ENCODE assay signal across 15 mouse cellular contexts in the genomic region with DNA sequence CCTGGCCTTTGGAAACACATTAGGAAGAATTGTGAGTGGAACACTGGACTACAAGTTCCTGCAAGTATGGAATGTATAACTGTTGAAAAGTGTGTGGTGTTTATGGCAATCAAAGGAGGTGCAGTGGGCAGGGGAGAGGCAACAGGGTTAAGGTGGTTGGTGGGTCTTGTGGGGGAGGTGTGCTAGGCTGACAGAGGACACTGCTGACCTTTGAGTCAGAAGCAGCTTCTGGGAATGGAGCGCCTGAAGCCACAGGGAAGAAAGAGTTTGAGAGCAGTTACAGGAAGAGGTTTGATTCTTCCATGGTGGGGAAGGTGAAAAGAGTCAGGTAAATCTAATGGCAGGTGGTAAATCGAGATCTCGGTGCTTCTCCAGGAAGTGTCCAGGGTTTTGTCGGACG. TPM values are rescaled to one million over a fixed set of nuclear protein-coding genes. Genes with fewer than 3 reads are reported as not detected.
DNase-seq lines count a peak whose midpoint lies in the region; ATAC-seq and TF ChIP-seq lines count a peak whose summit lies in the region.
"Had no signal": no experiment of that assay in that cellular context is flagged by ENCODE, and none has a peak within 500 bp of the region (broad histone marks: within the 10 kb centered on the region; RNA-seq: fewer than 3 reads in every experiment).

No protein-coding gene starts in this region.

- H3K9me3 ChIP-seq in kidney, postnatal 0 days (replicated peaks; ENCODE audit: low read length), result no peaks in the 10 kb centered on the region
- H3K9me3 ChIP-seq in embryonic facial prominence, embryonic 10.5 days, result no peaks in the 10 kb centered on the region
- H3K9me3 ChIP-seq in heart, embryonic 15.5 days (replicated peaks), result no peaks in the 10 kb centered on the region
- no peaks in the 10 kb centered on the region for H3K9me3 ChIP-seq in stomach, embryonic 14.5 days (ENCODE audit: control insufficient read depth, low read depth, low read length)
- H3K9me3 ChIP-seq in forebrain, embryonic 10.5 days, result no peaks in the 10 kb centered on the region

- no peak for DNase-seq in kidney, postnatal 0 days (ENCODE audit: low spot score)
- no peak for DNase-seq in kidney, adult 18-20 months
- no peak for DNase-seq in embryonic facial prominence, embryonic 10.5 days (ENCODE audit: low spot score)
- no peak for DNase-seq in forebrain, embryonic 10.5 days (ENCODE audit: extremely low spot score, low spot score)
- no peak for DNase-seq in cerebellum, adult 9-11 months
- DNase-seq: cerebellum, postnatal 10 days; kidney, postnatal 4 days; lung, postnatal 36 days; right cerebral cortex, postnatal 25 days; thymus, postnatal 36 days had no signal

- H3K36me3 ChIP-seq in kidney, postnatal 0 days (ENCODE audit: insufficient read depth, low read length), result peaks cover 6% of the 10 kb centered on the region; the same call in 1 of the 2 replicates
- H3K36me3 ChIP-seq in embryonic facial prominence, embryonic 10.5 days (replicated peaks), result peaks cover 36% of the 10 kb centered on the region
- H3K36me3 ChIP-seq in heart, embryonic 15.5 days, result no peaks in the 10 kb centered on the region; the same call in 1 of the 2 replicates
- H3K36me3 ChIP-seq in stomach, embryonic 14.5 days (ENCODE audit: control insufficient read depth, insufficient read depth, low read length), result peaks cover 6% of the 10 kb centered on the region; the same call in 1 of the 2 replicates
- peaks cover 18% of the 10 kb centered on the region for H3K36me3 ChIP-seq in forebrain, embryonic 10.5 days (replicated peaks)

- ATAC-seq in kidney, postnatal 0 days (replicated peaks; ENCODE audit: low FRiP score, low read depth), result no peak
- ATAC-seq in heart, embryonic 15.5 days (replicated peaks; ENCODE audit: insufficient number of reproducible peaks, insufficient read depth, low FRiP score, low read depth), result no peak
- ATAC-seq in stomach, embryonic 14.5 days (ENCODE audit: insufficient number of reproducible peaks, insufficient read depth, low FRiP score, low read depth), result no peak

- H3K27ac ChIP-seq in kidney, postnatal 0 days, result 0 out of 2 replicates have a peak overlapping the region, but pooled peaks have one; percentile 21
- peak overlapping the region; percentile 24; the same call in 1 of the 2 replicates for H3K27ac ChIP-seq in embryonic facial prominence, embryonic 10.5 days (replicated peaks)
- peak overlapping the region; percentile 89 for H3K27ac ChIP-seq in heart, embryonic 15.5 days
- peak overlapping the region; percentile 35; the same call in 1 of the 2 replicates for H3K27ac ChIP-seq in stomach, embryonic 14.5 days (ENCODE audit: low read length)
- H3K27ac ChIP-seq in forebrain, embryonic 10.5 days, result no peak overlapping the region

- peaks cover 47% of the 10 kb centered on the region for H3K4me1 ChIP-seq in kidney, postnatal 0 days (replicated peaks; ENCODE audit: insufficient read depth, low read length)
- H3K4me1 ChIP-seq in embryonic facial prominence, embryonic 10.5 days, result peaks cover 82% of the 10 kb centered on the region
- H3K4me1 ChIP-seq in heart, embryonic 15.5 days (replicated peaks), result peaks cover 92% of the 10 kb centered on the region
- H3K4me1 ChIP-seq in stomach, embryonic 14.5 days (ENCODE audit: control insufficient read depth, insufficient read depth, low read length), result peaks cover 45% of the 10 kb centered on the region
- H3K4me1 ChIP-seq in forebrain, embryonic 10.5 days, result peaks cover 66% of the 10 kb centered on the region

- H3K4me3 ChIP-seq in kidney, postnatal 0 days (replicated peaks; ENCODE audit: low read depth, low read length), result no peak overlapping the region
- H3K4me3 ChIP-seq in embryonic facial prominence, embryonic 10.5 days, result no peak overlapping the region
- no peak overlapping the region for H3K4me3 ChIP-seq in heart, embryonic 15.5 days
- H3K4me3 ChIP-seq in stomach, embryonic 14.5 days (ENCODE audit: low read depth, low read length), result no peak overlapping the region
- H3K4me3 ChIP-seq in forebrain, embryonic 10.5 days, result no peak overlapping the region

- H3K4me2 ChIP-seq in kidney, postnatal 0 days (ENCODE audit: low read length), result no peak overlapping the region
- no peak overlapping the region for H3K4me2 ChIP-seq in heart, embryonic 15.5 days
- H3K4me2 ChIP-seq in stomach, embryonic 14.5 days (replicated peaks; ENCODE audit: low read depth, low read length), result no peak overlapping the region
- H3K4me2 ChIP-seq: liver, embryonic 11.5 days had no signal

- no peaks in the 10 kb centered on the region for H3K27me3 ChIP-seq in kidney, postnatal 0 days (ENCODE audit: insufficient read depth, low read length)
- H3K27me3 ChIP-seq in embryonic facial prominence, embryonic 10.5 days (replicated peaks; ENCODE audit: low read depth, poor library complexity, severe bottlenecking), result no peaks in the 10 kb centered on the region
- H3K27me3 ChIP-seq in heart, embryonic 15.5 days, result no peaks in the 10 kb centered on the region
- H3K27me3 ChIP-seq in stomach, embryonic 14.5 days (ENCODE audit: control insufficient read depth, insufficient read depth, low read length), result no peaks in the 10 kb centered on the region
- no peaks in the 10 kb centered on the region for H3K27me3 ChIP-seq in forebrain, embryonic 10.5 days (ENCODE audit: poor library complexity, severe bottlenecking)
- H3K27me3 ChIP-seq: CH12.LX, Patski had no signal

- WGBS in kidney, postnatal 0 days, result 60% methylated on average over 5 of the region's 5 CpGs
- 64% methylated on average over 5 of the region's 5 CpGs for WGBS in embryonic facial prominence, embryonic 10.5 days
- 67% methylated on average over 5 of the region's 5 CpGs for WGBS in heart, embryonic 15.5 days
- WGBS in stomach, embryonic 14.5 days, result 73% methylated on average over 5 of the region's 5 CpGs
- 84% methylated on average over 5 of the region's 5 CpGs for WGBS in forebrain, embryonic 10.5 days

- TF ChIP-seq CTCF in kidney, postnatal 0 days (IDR thresholded peaks at IDR 0.05; ENCODE audit: low read depth), result no peak

- H3K9ac ChIP-seq in kidney, postnatal 0 days (ENCODE audit: low read depth, low read length), result no peak overlapping the region
- no peak overlapping the region for H3K9ac ChIP-seq in heart, embryonic 15.5 days
- no peak overlapping the region for H3K9ac ChIP-seq in stomach, embryonic 14.5 days (replicated peaks; ENCODE audit: low read depth, low read length)

RNA-seq across cellular contexts. Expression of a gene that starts 16.7 kb away (rescaled TPM):
- polyA plus RNA-seq in kidney, postnatal 0 days (2015; fragmentation: Nextera tagmentation; extraction: Ambion mirVana), result 119 and 122 TPM in 2 replicates
- 42.8 and 54.1 TPM in 2 replicates for polyA plus RNA-seq in embryonic facial prominence, embryonic 10.5 days (2016; fragmentation: Nextera tagmentation; extraction: Ambion mirVana)
- polyA plus RNA-seq in heart, embryonic 15.5 days (2015; fragmentation: Nextera tagmentation; extraction: Ambion mirVana), result 122 and 123 TPM in 2 replicates
- 119 and 134 TPM in 2 replicates for polyA plus RNA-seq in stomach, embryonic 14.5 days (2014; fragmentation: Nextera tagmentation; extraction: Ambion mirVana)
- 30.0 TPM in 2 replicates for polyA plus RNA-seq in forebrain, embryonic 10.5 days (2016; fragmentation: Nextera tagmentation; extraction: Ambion mirVana)
